Mouse (Mus musculus) lung, postnatal 25 days (tissue): ENCODE results near the gene Atf2.
"Not testable (repeated sequence)": the region's sequence is repeated elsewhere in the genome, so short reads cannot be mapped to it uniquely, and the experiment has no call there.

ENCODE experiments used
- DNase-seq: peaks from one replicate; pipeline ENCODE4 v3.0.0; 2022; ENCODE audit warnings: low spot score

Gene Atf2

GRCm38 (mm10) chr2:73892464-73893296 is at the start of gene Atf2:
Gene Atf2, minus strand, starts transcription at chr2:73892639.
- DNase-seq = peak; percentile 100

- DNase-seq = no peak
Observed at GRCm38 (mm10) chr2:73941281-73941680, 48.8 kb upstream of the Atf2 start.

- no peak for DNase-seq
Observed at GRCm38 (mm10) chr2:73940471-73940870, 48.0 kb upstream of the Atf2 start.

- no peak for DNase-seq
Observed at GRCm38 (mm10) chr2:73938896-73939295, 46.5 kb upstream of the Atf2 start.

- DNase-seq = no peak
Observed at GRCm38 (mm10) chr2:73932676-73933313, 40.4 kb upstream of the Atf2 start.

- no peak for DNase-seq
Observed at GRCm38 (mm10) chr2:73927711-73928110, 35.3 kb upstream of the Atf2 start.

- DNase-seq = no peak
Observed at GRCm38 (mm10) chr2:73925539-73925938, 33.1 kb upstream of the Atf2 start.

- DNase-seq = peak; percentile 34
Observed at GRCm38 (mm10) chr2:73925089-73925488, 32.6 kb upstream of the Atf2 start.

GRCm38 (mm10) chr2:73919642-73920041 is 27.2 kb upstream of the Atf2 start:
- DNase-seq = no peak

- DNase-seq = no peak
Observed at GRCm38 (mm10) chr2:73912264-73912663, 19.8 kb upstream of the Atf2 start.

GRCm38 (mm10) chr2:73911175-73911700 is 18.8 kb upstream of the Atf2 start, which contains the start of gene Atp5g3:
Gene Atp5g3, minus strand, starts transcription at chr2:73911326.
- DNase-seq = peak; percentile 94

- DNase-seq = peak; percentile 22
Observed at GRCm38 (mm10) chr2:73910571-73911174, 18.2 kb upstream of the Atf2 start.

GRCm38 (mm10) chr2:73909116-73909515 is 16.7 kb upstream of the Atf2 start:
- DNase-seq = no peak

GRCm38 (mm10) chr2:73904679-73905078 is 12.2 kb upstream of the Atf2 start:
- DNase-seq = not testable (repeated sequence)

- DNase-seq = no peak
Observed at GRCm38 (mm10) chr2:73903536-73903935, 11.1 kb upstream of the Atf2 start.

- not testable (repeated sequence) for DNase-seq
Observed at GRCm38 (mm10) chr2:73902328-73902727, 9.9 kb upstream of the Atf2 start.

- no peak for DNase-seq
Observed at GRCm38 (mm10) chr2:73901169-73901568, 8.7 kb upstream of the Atf2 start.

- DNase-seq = no peak
Observed at GRCm38 (mm10) chr2:73900364-73900763, 7.9 kb upstream of the Atf2 start.

- DNase-seq = not testable (repeated sequence)
Observed at GRCm38 (mm10) chr2:73896919-73897318, 4.5 kb upstream of the Atf2 start.

GRCm38 (mm10) chr2:73893473-73894270 is 1.2 kb upstream of the Atf2 start:
- no peak for DNase-seq

- peak; percentile 21 for DNase-seq
Observed at GRCm38 (mm10) chr2:73891701-73892463, 557 bp downstream of the Atf2 start.
